Mouse (Mus musculus) hindbrain, embryonic 10.5 days (tissue): Measurements from ENCODE around the gene Gm5114. TPM values are rescaled to one million over a fixed set of nuclear protein-coding genes. Genes with fewer than 3 reads are reported as not detected.
"Not testable (repeated sequence)": the region's sequence is repeated elsewhere in the genome, so short reads cannot be mapped to it uniquely, and the experiment has no call there.

ENCODE experiments used
- DNase-seq: peaks from one replicate; pipeline ENCODE4 v3.0.0-alpha.2; 2017; ENCODE audit warnings: low spot score
- H3K27ac ChIP-seq: fragments of 300-500 bp; sonication (generic); 2 replicates; pipeline ENCODE4 v1.5.1; 2016; ENCODE audit warnings: mild to moderate bottlenecking, moderate library complexity
- H3K27me3 ChIP-seq: fragments of 300-500 bp; sonication (generic); 2 replicates; pipeline ENCODE4 v1.6.1; 2016; ENCODE audit warnings: mild to moderate bottlenecking; ENCODE audit not compliant: poor library complexity, insufficient read depth, severe bottlenecking
- H3K36me3 ChIP-seq: fragments of 300-500 bp; sonication (generic); 2 replicates; pipeline ENCODE4 v1.6.1; 2016; ENCODE audit warnings: mild to moderate bottlenecking, moderate library complexity
- H3K4me1 ChIP-seq: fragments of 300-500 bp; sonication (generic); replicated peaks from 2 replicates; pipeline ENCODE4 v1.6.1; 2016; ENCODE audit warnings: mild to moderate bottlenecking
- H3K4me3 ChIP-seq: fragments of 300-500 bp; sonication (generic); 2 replicates; pipeline ENCODE4 v1.5.1; 2016; ENCODE audit warnings: mild to moderate bottlenecking, moderate library complexity
- H3K9me3 ChIP-seq: fragments of 300-500 bp; sonication (generic); 2 replicates; pipeline ENCODE4 v1.6.1; 2016; ENCODE audit warnings: mild to moderate bottlenecking, moderate library complexity
- WGBS: fragments of 180-500 bp; shearing (Covaris S2); methylation state at CpG from one replicate; pipeline ENCODE4 v1.1.7; 2016; 5-methylcytosine and 5-hydroxymethylcytosine counted together
- polyA plus RNA-seq: library from polyadenylated mRNA; unstranded; fragments of >200 nt; fragmentation: Nextera tagmentation; extraction: Ambion mirVana; gene quantifications from 2 replicates; pipeline ENCODE4 v1.2.1, GENCODE M21; 2016

Gm5114 gene
- not detected in 2 replicates for polyA plus RNA-seq

GRCm38 (mm10) chr7:39413060-39413459 lies at the start of gene Gm5114:
Gene Gm5114, minus strand, starts transcription at chr7:39413160.
- H3K36me3 ChIP-seq, H3K27ac ChIP-seq, DNase-seq, H3K4me3 ChIP-seq, H3K27me3 ChIP-seq, H3K4me1 ChIP-seq: not testable (repeated sequence)
- peaks cover 11% of the 10 kb centered on the region for H3K9me3 ChIP-seq
- 50% methylated on average over 1 of the region's 1 CpGs for WGBS

GRCm38 (mm10) chr7:39455806-39456205 lies 42.8 kb upstream of the Gm5114 start:
- Histone ChIP-seq H3K4me3 (no peak overlapping the region), H3K27ac (no peak overlapping the region), H3K4me1 (no peaks in the 10 kb centered on the region), H3K27me3 (no peaks in the 10 kb centered on the region), H3K36me3 (peaks cover 16% of the 10 kb centered on the region; the same call in 1 of the 2 replicates), H3K9me3 (no peaks in the 10 kb centered on the region)
- WGBS = 36% methylated on average over 6 of the region's 6 CpGs
- peak; percentile 25 for DNase-seq

- H3K27ac ChIP-seq = peak overlapping the region; percentile 86
- H3K36me3 ChIP-seq = peaks cover 16% of the 10 kb centered on the region; the same call in 1 of the 2 replicates
- H3K27me3 ChIP-seq = peaks cover 11% of the 10 kb centered on the region; the same call in 1 of the 2 replicates
- no peaks in the 10 kb centered on the region for H3K9me3 ChIP-seq
- peaks cover 7% of the 10 kb centered on the region for H3K4me1 ChIP-seq
- WGBS = 2% methylated on average over 36 of the region's 36 CpGs
- peak overlapping the region; percentile 80 for H3K4me3 ChIP-seq
- peak; percentile 84 for DNase-seq
Observed at GRCm38 (mm10) chr7:39449260-39450021, 36.5 kb upstream of the Gm5114 start.

- H3K27me3 ChIP-seq = peaks cover 11% of the 10 kb centered on the region; the same call in 1 of the 2 replicates
- H3K4me3 ChIP-seq = peak overlapping the region; percentile 80
- H3K27ac ChIP-seq = 0 out of 2 replicates have a peak overlapping the region, but pooled peaks have one; percentile 50
- peaks cover 16% of the 10 kb centered on the region; the same call in 1 of the 2 replicates for H3K36me3 ChIP-seq
- WGBS = 64% methylated on average over 11 of the region's 11 CpGs
- DNase-seq = no peak
- no peaks in the 10 kb centered on the region for H3K9me3 ChIP-seq
- peaks cover 7% of the 10 kb centered on the region for H3K4me1 ChIP-seq
Observed at GRCm38 (mm10) chr7:39448626-39449242, 35.8 kb upstream of the Gm5114 start.

GRCm38 (mm10) chr7:39441237-39441636 lies 28.3 kb upstream of the Gm5114 start:
- H3K36me3 ChIP-seq = no peaks in the 10 kb centered on the region
- peaks cover 11% of the 10 kb centered on the region; the same call in 1 of the 2 replicates for H3K27me3 ChIP-seq
- no peak overlapping the region for H3K27ac ChIP-seq
- H3K4me3 ChIP-seq = no peak overlapping the region
- H3K4me1 ChIP-seq = no peaks in the 10 kb centered on the region
- H3K9me3 ChIP-seq = peaks cover 23% of the 10 kb centered on the region; the same call in 1 of the 2 replicates
- DNase-seq = peak; percentile 9
- whole genome bisulfite sequencing = 61% methylated on average over 2 of the region's 2 CpGs

- no peaks in the 10 kb centered on the region for H3K36me3 ChIP-seq
- H3K4me3 ChIP-seq = no peak overlapping the region
- H3K27ac ChIP-seq = no peak overlapping the region
- H3K9me3 ChIP-seq = peaks cover 28% of the 10 kb centered on the region; the same call in 1 of the 2 replicates
- WGBS = 84% methylated on average over 4 of the region's 4 CpGs
- no peak for DNase-seq
- peaks cover 2% of the 10 kb centered on the region; the same call in 1 of the 2 replicates for H3K27me3 ChIP-seq
- no peaks in the 10 kb centered on the region for H3K4me1 ChIP-seq
Observed at GRCm38 (mm10) chr7:39440362-39440761, 27.4 kb upstream of the Gm5114 start.

Other genes starting within 250 kb of the Gm5114 start
- gene Zfp619, start 104.6 kb upstream of the Gm5114 start, polyA plus RNA-seq = 2.2 and 2.4 TPM in 2 replicates